Mouse (Mus musculus) hindbrain, embryonic 15.5 days (tissue): ENCODE measurements around the gene Hoxa5. TPM values are rescaled to one million over a fixed set of nuclear protein-coding genes. Genes with fewer than 3 reads are reported as not detected.

Experiments used
- ATAC-seq: fragments of 200-750 bp; cut with Nextera tagmentation; 2 replicates; pipeline ENCODE4 v1.8.0; 2017; ENCODE audit warnings: low read depth, moderate number of reproducible peaks, moderate TSS enrichment; ENCODE audit not compliant: low FRiP score
- H3K27ac ChIP-seq: fragments of 300-500 bp; sonication (generic); replicated peaks from 2 replicates; pipeline ENCODE4 v1.5.1; 2015; ENCODE audit warnings: mild to moderate bottlenecking, inconsistent platforms
- H3K27me3 ChIP-seq: fragments of 300-500 bp; sonication (generic); 2 replicates; pipeline ENCODE4 v1.6.1; 2015; ENCODE audit warnings: control low read depth, inconsistent platforms
- H3K36me3 ChIP-seq: fragments of 300-500 bp; sonication (generic); 2 replicates; pipeline ENCODE4 v1.6.1; 2015; ENCODE audit warnings: control low read depth, inconsistent platforms
- H3K4me1 ChIP-seq: fragments of 300-500 bp; sonication (generic); replicated peaks from 2 replicates; pipeline ENCODE4 v1.6.1; 2015; ENCODE audit warnings: control low read depth, inconsistent platforms
- H3K4me2 ChIP-seq: fragments of 300-500 bp; sonication (generic); 2 replicates; pipeline ENCODE4 v1.6.1; 2015; ENCODE audit warnings: moderate library complexity, mild to moderate bottlenecking, inconsistent platforms
- H3K4me3 ChIP-seq: fragments of 300-500 bp; sonication (generic); 2 replicates; pipeline ENCODE4 v1.5.1; 2015; ENCODE audit warnings: mild to moderate bottlenecking, inconsistent platforms
- H3K9ac ChIP-seq: fragments of 300-500 bp; sonication (generic); 2 replicates; pipeline ENCODE4 v1.6.1; 2015; ENCODE audit warnings: inconsistent platforms
- H3K9me3 ChIP-seq: fragments of 300-500 bp; sonication (generic); 2 replicates; pipeline ENCODE4 v1.6.1; 2016; ENCODE audit warnings: control low read depth, inconsistent platforms
- WGBS: fragments of 180-500 bp; shearing (Covaris S2); methylation state at CpG from one replicate; pipeline ENCODE4 v1.1.7; 2015; 5-methylcytosine and 5-hydroxymethylcytosine counted together
- polyA plus RNA-seq: library from polyadenylated mRNA; unstranded; fragments of >200 nt; fragmentation: Nextera tagmentation; extraction: Ambion mirVana; gene quantifications from 2 replicates; pipeline ENCODE4 v1.2.1, GENCODE M21; 2015

Hoxa5 gene
- polyA plus RNA-seq, 1 experiment from 2014 or later, result 115 TPM

GRCm38 (mm10) chr6:52221337-52221992 lies 17.1 kb upstream of the Hoxa5 start, which contains the start of gene Hoxa7:
TSS of gene Hoxa7 (minus strand) at chr6:52221854.
- ATAC-seq, result peak; percentile 76
- Histone ChIP-seq H3K9ac (peak within 1 kb of the TSS; percentile 48), H3K27ac (no peak within 1 kb of the TSS), H3K4me2 (peak within 1 kb of the TSS; percentile 87), H3K9me3 (no peaks in the 10 kb centered on the region), H3K4me3 (peak within 1 kb of the TSS; percentile 47), H3K27me3 (peaks cover 92% of the 10 kb centered on the region), H3K36me3 (no peaks in the 10 kb centered on the region), H3K4me1 (peaks cover 12% of the 10 kb centered on the region)
- WGBS, result 1% methylated on average over 46 of the region's 46 CpGs

- peak overlapping the region; percentile 47 for H3K4me3 ChIP-seq
- no peak overlapping the region for H3K9ac ChIP-seq
- no peak overlapping the region for H3K27ac ChIP-seq
- no peaks in the 10 kb centered on the region for H3K36me3 ChIP-seq
- H3K27me3 ChIP-seq, result peaks cover 92% of the 10 kb centered on the region
- ATAC-seq, result no peak
- H3K4me1 ChIP-seq, result peaks cover 12% of the 10 kb centered on the region
- H3K9me3 ChIP-seq, result no peaks in the 10 kb centered on the region
- WGBS, result 6% methylated on average over 12 of the region's 12 CpGs
- peak overlapping the region; percentile 87 for H3K4me2 ChIP-seq
Observed at GRCm38 (mm10) chr6:52220865-52221310, 16.5 kb upstream of the Hoxa5 start.

- H3K4me2 ChIP-seq, result no peak overlapping the region
- H3K4me1 ChIP-seq, result peaks cover 12% of the 10 kb centered on the region
- no peak overlapping the region for H3K4me3 ChIP-seq
- no peak overlapping the region for H3K27ac ChIP-seq
- H3K27me3 ChIP-seq, result peaks cover 92% of the 10 kb centered on the region
- 17% methylated on average over 32 of the region's 32 CpGs for WGBS
- no peaks in the 10 kb centered on the region for H3K9me3 ChIP-seq
- no peaks in the 10 kb centered on the region for H3K36me3 ChIP-seq
- H3K9ac ChIP-seq, result no peak overlapping the region
- ATAC-seq, result no peak
Observed at GRCm38 (mm10) chr6:52220003-52220864, 15.8 kb upstream of the Hoxa5 start.

- Histone ChIP-seq H3K9me3 (no peaks in the 10 kb centered on the region), H3K27ac (no peak overlapping the region), H3K4me3 (no peak overlapping the region), H3K9ac (no peak overlapping the region), H3K4me1 (peaks cover 12% of the 10 kb centered on the region), H3K27me3 (peaks cover 92% of the 10 kb centered on the region), H3K36me3 (no peaks in the 10 kb centered on the region), H3K4me2 (no peak overlapping the region)
- no peak for ATAC-seq
- WGBS, result 21% methylated on average over 9 of the region's 9 CpGs
Observed at GRCm38 (mm10) chr6:52219234-52219942, 15.0 kb upstream of the Hoxa5 start.

- WGBS, result 9% methylated on average over 14 of the region's 14 CpGs
- no peak for ATAC-seq
- H3K27ac ChIP-seq, result no peak overlapping the region
- no peaks in the 10 kb centered on the region for H3K36me3 ChIP-seq
- no peak overlapping the region for H3K9ac ChIP-seq
- no peak overlapping the region for H3K4me3 ChIP-seq
- peaks cover 91% of the 10 kb centered on the region for H3K27me3 ChIP-seq
- no peak overlapping the region for H3K4me2 ChIP-seq
- H3K9me3 ChIP-seq, result no peaks in the 10 kb centered on the region
- H3K4me1 ChIP-seq, result peaks cover 12% of the 10 kb centered on the region
Observed at GRCm38 (mm10) chr6:52218643-52219215, 14.3 kb upstream of the Hoxa5 start.

- H3K27me3 ChIP-seq, result peaks cover 90% of the 10 kb centered on the region
- H3K4me1 ChIP-seq, result peaks cover 12% of the 10 kb centered on the region
- WGBS, result 5% methylated on average over 23 of the region's 23 CpGs
- peak overlapping the region; percentile 20; the same call in 1 of the 2 replicates for H3K4me3 ChIP-seq
- H3K9me3 ChIP-seq, result no peaks in the 10 kb centered on the region
- ATAC-seq, result no peak
- H3K27ac ChIP-seq, result no peak overlapping the region
- H3K4me2 ChIP-seq, result peak overlapping the region; percentile 31
- no peaks in the 10 kb centered on the region for H3K36me3 ChIP-seq
- H3K9ac ChIP-seq, result no peak overlapping the region
Observed at GRCm38 (mm10) chr6:52217895-52218642, 13.7 kb upstream of the Hoxa5 start.

- no peaks in the 10 kb centered on the region for H3K9me3 ChIP-seq
- H3K27me3 ChIP-seq, result peaks cover 89% of the 10 kb centered on the region
- H3K36me3 ChIP-seq, result no peaks in the 10 kb centered on the region
- peak; percentile 50; the same call in 1 of the 2 replicates for ATAC-seq
- WGBS, result under 1% methylated on average over 25 of the region's 25 CpGs
- H3K27ac ChIP-seq, result no peak overlapping the region
- peak overlapping the region; percentile 20 for H3K4me3 ChIP-seq
- peaks cover 12% of the 10 kb centered on the region for H3K4me1 ChIP-seq
- no peak overlapping the region for H3K9ac ChIP-seq
- peak overlapping the region; percentile 31 for H3K4me2 ChIP-seq
Observed at GRCm38 (mm10) chr6:52217459-52217768, 13.0 kb upstream of the Hoxa5 start.

GRCm38 (mm10) chr6:52216691-52217458 lies 12.5 kb upstream of the Hoxa5 start:
- Histone ChIP-seq H3K27me3 (peaks cover 89% of the 10 kb centered on the region), H3K9ac (no peak overlapping the region), H3K4me2 (peak overlapping the region; percentile 31), H3K4me1 (peaks cover 11% of the 10 kb centered on the region), H3K36me3 (no peaks in the 10 kb centered on the region), H3K9me3 (no peaks in the 10 kb centered on the region), H3K4me3 (peak overlapping the region; percentile 20), H3K27ac (no peak overlapping the region)
- WGBS, result 2% methylated on average over 60 of the region's 60 CpGs
- ATAC-seq, result no peak

- Histone ChIP-seq H3K4me3 (peak overlapping the region; percentile 1), H3K4me2 (0 out of 2 replicates have a peak overlapping the region, but pooled peaks have one; percentile 6)
Observed at GRCm38 (mm10) chr6:52215771-52216535, 11.6 kb upstream of the Hoxa5 start.

GRCm38 (mm10) chr6:52215070-52215469 lies 10.7 kb upstream of the Hoxa5 start:
- Histone ChIP-seq H3K9me3 (no peaks in the 10 kb centered on the region), H3K27ac (no peak overlapping the region), H3K4me3 (no peak overlapping the region), H3K27me3 (peaks cover 87% of the 10 kb centered on the region), H3K4me1 (peaks cover 12% of the 10 kb centered on the region), H3K4me2 (no peak overlapping the region), H3K36me3 (no peaks in the 10 kb centered on the region), H3K9ac (no peak overlapping the region)
- 18% methylated on average over 3 of the region's 3 CpGs for WGBS
- ATAC-seq, result no peak

More at GRCm38 (mm10) chr6:52215771-52216535, 11.6 kb upstream of the Hoxa5 start:
- Histone ChIP-seq H3K9me3 (no peaks in the 10 kb centered on the region), H3K4me1 (peaks cover 12% of the 10 kb centered on the region), H3K9ac (no peak overlapping the region), H3K27me3 (peaks cover 89% of the 10 kb centered on the region), H3K27ac (no peak overlapping the region), H3K36me3 (no peaks in the 10 kb centered on the region)
- ATAC-seq, result no peak
- 4% methylated on average over 30 of the region's 30 CpGs for WGBS
